Mouse (Mus musculus) T-helper 1 cell (primary cell): ENCODE results near the gene Zbtb41.

Experiments used
- in situ Hi-C: fragments of 300-600 bp; cut with MboI, MseI; formaldehyde crosslinking; loops from one replicate; pipeline ENCODE4 v1.15.1; 2025; ENCODE audit warnings: high pct_unique_total_duplicates

Zbtb41 gene

DNA sequence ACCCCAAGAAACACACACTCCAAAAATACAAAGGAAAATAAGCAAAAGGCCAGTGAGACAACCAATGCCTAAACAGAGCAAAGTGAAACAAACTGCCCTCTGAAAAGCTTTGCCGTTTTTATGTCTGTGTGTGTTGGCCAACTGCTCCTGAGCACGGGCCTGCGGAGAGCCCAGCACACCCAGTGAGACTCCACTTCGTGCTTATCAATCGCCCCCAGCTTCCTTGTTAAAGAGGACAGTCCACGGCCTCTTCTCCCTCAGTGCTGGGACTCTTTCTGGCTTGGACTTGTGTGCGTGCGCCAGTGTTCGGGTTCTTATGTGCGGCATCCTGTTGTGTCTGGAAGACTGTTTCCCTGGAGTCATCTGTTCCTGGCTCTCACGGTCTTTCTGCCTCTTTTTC, 43.8 kb downstream of the Zbtb41 start:
- in situ Hi-C loops, result no loop called here

DNA sequence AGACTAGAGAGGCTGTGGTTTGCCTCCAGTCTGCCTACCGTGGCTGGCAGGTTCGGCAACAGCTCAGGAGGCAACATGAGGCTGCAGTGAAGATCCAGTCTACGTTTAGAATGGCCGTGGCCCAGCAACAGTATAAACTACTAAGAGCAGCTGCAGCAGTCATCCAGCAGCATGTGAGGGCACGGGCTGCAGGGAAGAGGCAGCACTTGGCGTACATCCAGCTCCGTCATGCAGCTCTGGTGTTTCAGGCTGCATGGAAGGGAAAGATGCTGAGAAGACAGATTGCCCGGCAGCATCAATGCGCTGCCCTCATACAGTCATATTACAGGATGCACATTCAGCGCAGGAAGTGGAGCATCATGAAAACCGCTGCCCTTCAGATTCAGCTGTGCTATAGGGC, 56.8 kb downstream of the Zbtb41 start:
- in situ Hi-C loops, result no loop called here

DNA sequence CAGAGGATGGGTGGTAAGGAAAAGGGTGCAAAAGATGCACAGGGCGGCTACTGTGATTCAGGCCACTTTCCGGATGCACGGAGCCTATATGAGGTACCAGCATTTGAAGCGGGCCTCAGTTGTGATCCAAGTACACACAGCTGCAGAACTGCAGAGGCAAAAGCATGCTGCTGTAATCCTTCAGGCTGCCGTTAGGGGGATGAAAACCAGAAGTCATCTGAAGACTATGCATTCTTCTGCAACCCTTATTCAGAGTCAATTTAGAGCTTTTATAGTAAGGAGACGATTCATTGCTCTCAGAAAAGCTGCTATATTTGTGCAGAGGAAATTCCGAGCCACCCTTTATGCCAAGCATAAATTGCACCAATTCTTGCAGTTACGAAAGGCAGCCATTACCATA, 58.2 kb downstream of the Zbtb41 start:
- in situ Hi-C loops, result no loop called here

DNA sequence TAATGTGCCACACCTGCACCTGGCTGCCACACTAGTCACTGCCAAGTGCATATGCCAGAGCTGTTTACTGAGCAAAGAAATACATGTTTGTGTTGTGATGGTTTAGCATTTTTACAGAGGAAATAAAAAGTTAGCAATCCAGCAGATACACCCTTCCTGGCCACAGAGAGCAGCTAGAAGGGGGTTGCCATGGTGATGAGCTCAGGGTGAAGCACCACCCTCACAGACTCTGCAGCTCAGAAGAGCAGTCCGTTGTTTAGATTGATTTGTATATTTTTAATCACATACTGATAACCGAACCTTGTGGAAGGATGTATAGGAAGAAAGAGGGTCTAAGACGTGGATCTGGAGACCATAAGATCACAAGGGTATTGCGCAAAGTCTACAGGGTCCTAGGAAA, 59.1 kb downstream of the Zbtb41 start:
- in situ Hi-C loops, result no loop called here

DNA sequence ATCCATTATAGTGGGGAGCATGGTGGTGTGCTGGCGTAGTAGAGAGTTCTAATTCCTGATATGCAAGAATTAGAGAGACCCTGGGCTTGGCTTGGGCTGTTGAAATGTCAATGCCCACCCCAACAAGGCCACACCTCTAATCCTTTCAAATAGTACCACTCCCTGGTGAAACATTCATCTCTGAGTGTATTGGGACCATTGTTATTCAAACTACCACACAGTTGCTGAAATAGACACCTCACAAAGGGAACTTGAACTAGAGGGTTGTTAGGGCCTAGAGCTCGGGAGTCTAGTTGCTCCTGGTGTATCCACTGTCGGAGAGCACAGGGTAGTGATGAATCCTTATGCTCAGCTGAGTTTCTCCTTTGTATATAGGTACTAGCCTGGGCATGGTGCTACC, 72.5 kb downstream of the Zbtb41 start:
- in situ Hi-C loops, result no loop called here

DNA sequence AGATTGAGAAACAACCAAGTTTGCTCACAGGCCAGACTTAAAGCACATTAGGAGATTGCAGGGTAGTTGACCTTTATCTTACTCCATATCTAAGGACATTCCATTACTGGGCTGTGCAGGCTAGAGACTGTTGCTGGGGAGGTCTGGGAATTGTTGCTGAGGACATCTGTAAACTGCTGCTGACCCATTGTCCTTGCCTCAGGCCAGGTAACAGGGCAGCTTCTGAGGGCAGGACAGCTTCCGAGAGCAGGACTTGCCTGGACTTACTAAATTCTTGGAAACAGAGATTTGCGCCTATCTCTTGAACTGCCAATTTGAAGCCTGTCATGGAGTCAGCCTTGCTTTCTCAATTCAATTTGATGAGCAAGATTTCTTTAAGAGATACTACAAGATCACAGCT, 73.3 kb downstream of the Zbtb41 start:
- in situ Hi-C loops, result no loop called here

DNA sequence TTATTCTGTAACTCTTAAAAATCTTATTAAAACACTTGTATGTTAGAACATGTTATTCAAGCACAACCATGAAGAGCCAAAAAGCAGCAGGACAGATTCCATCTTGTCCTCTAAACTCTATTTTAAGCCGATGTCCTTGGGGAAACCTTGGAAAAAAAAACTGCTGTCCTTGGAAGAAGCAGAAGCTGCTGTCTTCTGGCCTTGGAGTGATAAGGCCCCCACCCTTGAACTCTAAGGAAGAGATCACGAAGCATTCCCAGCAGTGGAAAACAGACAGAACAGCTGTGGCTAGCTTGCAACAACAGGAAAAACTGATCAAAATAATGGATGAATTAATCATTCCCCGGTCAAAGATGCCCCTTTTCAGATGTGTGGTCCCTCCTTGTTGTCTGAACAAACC, 74.1 kb downstream of the Zbtb41 start:
- in situ Hi-C loops, result no loop called here

DNA sequence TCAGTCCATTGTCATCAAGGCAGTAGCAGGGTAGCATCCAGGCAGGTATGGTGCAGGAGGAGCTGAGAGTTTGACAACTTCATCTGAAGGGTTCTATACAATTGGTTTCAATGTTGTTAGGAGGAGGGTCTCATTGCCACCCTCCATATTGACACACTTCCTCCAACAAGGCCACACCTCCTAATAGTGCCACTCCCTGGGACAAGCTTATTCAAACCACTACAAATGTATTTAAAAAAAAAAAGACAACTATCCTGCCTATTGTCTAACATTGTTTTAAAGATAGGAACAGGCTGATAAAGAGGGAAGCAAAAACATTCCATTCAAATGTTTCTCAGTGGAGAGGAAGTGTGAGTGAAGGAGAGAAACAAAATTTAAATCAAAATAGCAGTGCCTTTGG, 77.7 kb downstream of the Zbtb41 start:
- in situ Hi-C loops, result no loop called here

DNA sequence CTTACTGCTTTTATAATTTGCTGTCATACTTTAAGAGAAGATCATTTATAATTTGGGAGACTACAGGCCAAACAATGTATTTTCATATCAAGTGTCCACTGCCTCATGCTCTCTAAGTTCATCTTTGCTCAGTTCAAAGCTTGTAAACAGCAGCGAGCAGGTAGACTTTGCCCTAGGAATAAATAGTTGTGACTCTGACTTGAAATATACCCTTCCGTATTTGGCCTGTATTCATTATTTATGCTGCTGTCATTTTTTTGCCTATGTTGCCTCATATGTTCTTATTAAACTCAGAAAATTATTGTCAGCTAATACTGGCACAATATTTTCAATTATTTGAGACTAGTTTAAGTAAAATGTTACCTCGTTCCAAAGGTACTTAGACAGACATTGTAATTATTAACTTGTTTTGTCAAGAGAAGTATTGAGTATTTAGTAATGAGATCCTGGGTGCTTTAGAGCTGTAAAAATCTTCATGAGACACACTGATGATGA, 79.2 kb downstream of the Zbtb41 start, which contains the start of gene F13b:
TSS of gene F13b (plus strand) at position 445 of the 495 bp plus-strand sequence.
- in situ Hi-C loops, result no loop called here
